Mouse (Mus musculus) embryonic stem cell, embryonic (primary cell): ENCODE data around the gene Pou2f3.

Experiments
- CTCF ChIA-PET, 4 experiments: fragments of 300-600 bp in 2 of 4; fragments of 350-600 bp in 2 of 4; sonication (Branson Sonifier 250); formaldehyde crosslinking; loops; one replicate each; lab custom pipeline; 2022; ENCODE audit warnings: inconsistent platforms in 2 of 4; lab: Charles Lee
- POLR2A ChIA-PET, 4 experiments: fragments of 300-600 bp in 2 of 4; fragments of 350-600 bp in 2 of 4; sonication (Branson Sonifier 250); formaldehyde crosslinking; loops; one replicate each; lab custom pipeline; 2022; ENCODE audit warnings: antibody characterized with exemption in 4 of 4, inconsistent platforms in 1 of 4; lab: Charles Lee

Pou2f3 gene

DNA sequence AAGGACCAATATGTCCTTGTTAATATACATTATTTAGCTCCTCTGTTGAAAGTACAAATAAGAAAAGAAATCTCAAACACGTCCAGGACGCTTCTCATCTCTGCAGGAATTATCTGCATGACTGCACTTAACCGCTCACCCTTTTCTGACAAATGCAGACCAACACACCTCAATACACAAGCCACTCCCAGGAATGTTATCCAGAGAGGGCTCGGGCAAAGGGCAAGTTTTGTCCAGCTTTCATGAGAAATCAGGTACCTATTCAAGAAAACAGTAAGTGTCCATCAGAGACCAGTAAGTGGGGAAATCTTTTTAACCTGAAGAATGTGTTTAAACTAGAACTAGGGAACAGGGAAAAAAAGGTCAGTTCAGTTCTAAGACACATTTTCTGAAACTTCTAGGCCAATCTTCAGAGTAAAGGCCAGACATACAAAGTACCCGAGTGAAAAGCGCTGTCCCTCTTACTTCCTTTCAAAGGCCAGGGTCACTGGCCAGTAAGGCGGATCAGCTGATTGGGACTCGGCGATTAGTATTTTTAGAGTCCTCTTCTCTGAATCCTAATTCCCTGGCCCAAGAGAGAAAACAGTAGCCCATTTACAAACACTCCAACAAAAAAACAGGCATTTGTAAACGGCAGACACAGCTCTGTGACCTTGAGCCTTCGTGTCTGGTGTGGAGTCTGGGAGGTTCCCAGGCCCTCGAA is 94.6 kb downstream of the Pou2f3 start:
- ChIA-PET CTCF (interaction anchor here in 3 of 4 experiments (0.6 to 1.6 kb wide), 13 partner anchors 10 to 171 kb away, joined by 3 to 4 read pairs (median 3); no protein-coding TSS in a partner anchor), POLR2A (interaction anchor here (0.5 to 3.9 kb wide), 22 partner anchors 8 to 149 kb away, joined by 3 to 29 read pairs (median 4); partner anchors contain the start of genes Arhgef12 (in 3 of the 4) and Pou2f3 (in 2 of the 4))

DNA sequence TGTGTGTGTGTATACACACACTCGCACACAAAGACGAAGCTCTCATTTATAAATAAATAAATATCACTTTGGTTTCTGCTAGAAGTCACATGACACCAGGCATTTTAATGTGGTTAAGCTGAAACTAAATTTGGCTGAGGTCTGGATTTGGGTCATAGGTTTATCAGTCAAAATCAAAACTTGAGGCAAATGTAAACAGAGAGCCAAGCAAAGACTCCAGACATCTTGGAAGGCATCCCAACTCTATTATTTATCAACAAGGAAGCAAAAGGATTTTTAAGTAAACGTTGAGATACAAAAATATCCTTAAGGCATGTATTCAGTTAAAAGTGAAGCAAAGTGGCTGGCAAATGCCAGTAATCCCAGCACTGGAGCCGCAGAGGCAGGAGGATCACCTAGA is 95.3 kb downstream of the Pou2f3 start:
- CTCF ChIA-PET = interaction anchor here (0.5 to 1.6 kb wide), 11 partner anchors 9 to 1061 kb away, joined by 3 to 7 read pairs (median 3); no protein-coding TSS in a partner anchor

DNA sequence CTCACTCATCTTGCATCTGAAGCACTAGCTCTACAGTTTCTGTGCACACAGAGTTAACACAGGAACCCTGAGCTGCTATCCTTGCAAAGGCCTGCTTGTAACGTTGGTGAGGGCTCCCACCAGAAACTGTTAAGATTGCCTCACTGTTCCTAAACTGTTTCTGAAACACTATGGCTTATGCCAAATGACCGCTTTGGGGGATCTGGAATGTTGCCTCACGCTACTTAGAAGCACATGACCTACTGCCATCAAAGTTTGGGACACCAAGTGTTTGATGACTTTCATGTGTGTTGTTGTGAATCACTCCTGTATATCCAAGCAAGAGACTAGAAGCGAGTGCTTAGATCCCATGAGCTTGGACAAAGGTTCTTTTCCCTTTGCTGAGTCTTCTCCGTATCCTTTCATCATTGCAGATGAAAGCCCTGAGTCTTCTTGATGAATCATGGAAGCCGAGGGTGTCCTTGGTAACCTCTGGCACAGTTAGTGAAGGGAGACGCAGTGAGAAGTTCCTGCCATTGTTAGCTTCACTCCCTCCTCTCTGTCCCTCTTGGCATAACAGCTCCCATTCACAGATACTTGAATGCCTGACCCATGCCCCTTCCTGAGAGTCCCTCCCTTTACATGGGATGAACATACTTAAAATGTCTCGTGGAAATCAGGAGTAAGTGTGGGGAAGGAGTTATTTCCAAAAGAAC is 99.7 kb downstream of the Pou2f3 start:
- POLR2A ChIA-PET = interaction anchor here in 2 of 4 experiments (0.8 to 4.0 kb wide), 5 partner anchors 9 to 100 kb away, joined by 3 to 14 read pairs (median 3); partner anchors contain the start of gene Pou2f3 (in 1 of the 2)

More for the DNA sequence above, 95.3 kb downstream of the Pou2f3 start:
- POLR2A ChIA-PET = interaction anchor here in 3 of 4 experiments (0.6 to 3.9 kb wide), 11 partner anchors 7 to 96 kb away, joined by 3 to 29 read pairs (median 11); partner anchors contain the start of genes Arhgef12 (in 2 of the 3) and Pou2f3 (in 1 of the 3)

DNA sequence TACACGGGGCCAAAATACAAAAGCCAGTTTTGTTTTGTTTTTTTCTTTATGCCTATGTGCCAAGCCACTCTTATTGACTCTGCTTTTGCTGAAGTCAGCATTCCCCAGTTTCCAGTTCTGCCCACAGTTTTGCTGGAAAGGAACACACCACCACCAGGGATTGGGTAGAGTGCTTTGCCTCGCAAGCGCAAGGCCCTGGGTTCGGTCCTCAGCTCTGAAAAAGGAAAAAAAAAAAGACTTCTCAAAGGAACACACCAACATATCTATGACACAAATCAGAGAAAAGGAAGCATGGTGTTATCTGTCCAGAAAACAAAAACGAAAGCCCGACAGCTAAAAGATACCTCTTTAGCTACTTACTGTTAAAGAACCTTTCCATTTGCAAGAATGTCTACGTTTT is 101.0 kb downstream of the Pou2f3 start:
- POLR2A ChIA-PET = interaction anchor here (0.6 to 4.0 kb wide), 12 partner anchors 7 to 1163 kb away, joined by 3 to 28 read pairs (median 4); partner anchors contain the start of genes Pou2f3 (in 1 of the 4) and Tmem136 (in 1 of the 4)
- CTCF ChIA-PET = no interaction called here

More for the DNA sequence above, 99.7 kb downstream of the Pou2f3 start:
- CTCF ChIA-PET = no interaction called here

GRCm38 (mm10) chr9:43108721-43109120 is 101.4 kb downstream of the Pou2f3 start:
- ChIA-PET CTCF (interaction anchor here in 1 of 4 experiments (1.5 to 1.9 kb wide), 2 partner anchors 23 to 102 kb away, joined by 7 to 8 read pairs; partner anchors contain the start of gene Pou2f3), POLR2A (interaction anchor here in 2 of 4 experiments (0.6 to 4.0 kb wide), 9 partner anchors 7 to 102 kb away, joined by 3 to 28 read pairs (median 3); partner anchors contain the start of genes Pou2f3 (in 2 of the 2) and Tmem136 (in 1 of the 2))

GRCm38 (mm10) chr9:43108081-43108480 is 102.1 kb downstream of the Pou2f3 start:
- ChIA-PET CTCF (interaction anchor here (0.6 to 1.9 kb wide), 8 partner anchors 12 to 421 kb away, joined by 3 to 20 read pairs (median 5); partner anchors contain the start of gene Pou2f3 (in 1 of the 4)), POLR2A (interaction anchor here (0.6 to 4.0 kb wide), 22 partner anchors 8 to 980 kb away, joined by 3 to 28 read pairs (median 4); partner anchors contain the start of genes Tmem136 (in 3 of the 4) and Pou2f3 (in 2 of the 4))

- ChIA-PET POLR2A (interaction anchor here (0.6 to 4.0 kb wide), 28 partner anchors 8 to 981 kb away, joined by 3 to 28 read pairs (median 4); partner anchors contain the start of genes Tmem136 (in 4 of the 4) and Pou2f3 (in 2 of the 4)), CTCF (interaction anchor here (0.6 to 1.9 kb wide), 11 partner anchors 13 to 420 kb away, joined by 3 to 20 read pairs (median 4); partner anchors contain the start of gene Pou2f3 (in 1 of the 4))
Observed at GRCm38 (mm10) chr9:43107555-43107954, 102.6 kb downstream of the Pou2f3 start.

- CTCF ChIA-PET = interaction anchor here (0.6 to 1.9 kb wide), 8 partner anchors 21 to 157 kb away, joined by 3 to 8 read pairs (median 4); partner anchors contain the start of gene Pou2f3 (in 1 of the 4)
Observed at GRCm38 (mm10) chr9:43107187-43107517, 103.0 kb downstream of the Pou2f3 start, which contains the start of gene Arhgef12. Arhgef12 (minus strand) TSS chr9:43107239.

GRCm38 (mm10) chr9:43106426-43107186 is 103.6 kb downstream of the Pou2f3 start:
- CTCF ChIA-PET = interaction anchor here (0.6 to 1.9 kb wide), 6 partner anchors 21 to 157 kb away, joined by 3 to 8 read pairs (median 4); partner anchors contain the start of gene Pou2f3 (in 1 of the 4)

More at GRCm38 (mm10) chr9:43107187-43107517, 103.0 kb downstream of the Pou2f3 start, which contains the start of gene Arhgef12:
- POLR2A ChIA-PET = interaction anchor here in 3 of 4 experiments (0.6 to 3.1 kb wide), 17 partner anchors 9 to 157 kb away, joined by 3 to 28 read pairs (median 4); partner anchors contain the start of gene Tmem136 (in 3 of the 3)

GRCm38 (mm10) chr9:43105664-43106361 is 104.4 kb downstream of the Pou2f3 start:
- POLR2A ChIA-PET = interaction anchor here in 3 of 4 experiments (0.7 to 3.1 kb wide), 30 partner anchors 8 to 158 kb away, joined by 3 to 34 read pairs (median 4); partner anchors contain the start of genes Tmem136 (in 3 of the 3) and Pou2f3 (in 1 of the 3)
- CTCF ChIA-PET = interaction anchor here in 3 of 4 experiments (0.5 to 1.3 kb wide), 8 partner anchors 8 to 977 kb away, joined by 3 to 5 read pairs (median 3); partner anchors contain the start of gene Pou2f3 (in 1 of the 3)

More at GRCm38 (mm10) chr9:43106426-43107186, 103.6 kb downstream of the Pou2f3 start:
- POLR2A ChIA-PET = interaction anchor here in 3 of 4 experiments (0.7 to 3.1 kb wide), 15 partner anchors 8 to 158 kb away, joined by 3 to 28 read pairs (median 5); partner anchors contain the start of gene Tmem136 (in 3 of the 3)

DNA sequence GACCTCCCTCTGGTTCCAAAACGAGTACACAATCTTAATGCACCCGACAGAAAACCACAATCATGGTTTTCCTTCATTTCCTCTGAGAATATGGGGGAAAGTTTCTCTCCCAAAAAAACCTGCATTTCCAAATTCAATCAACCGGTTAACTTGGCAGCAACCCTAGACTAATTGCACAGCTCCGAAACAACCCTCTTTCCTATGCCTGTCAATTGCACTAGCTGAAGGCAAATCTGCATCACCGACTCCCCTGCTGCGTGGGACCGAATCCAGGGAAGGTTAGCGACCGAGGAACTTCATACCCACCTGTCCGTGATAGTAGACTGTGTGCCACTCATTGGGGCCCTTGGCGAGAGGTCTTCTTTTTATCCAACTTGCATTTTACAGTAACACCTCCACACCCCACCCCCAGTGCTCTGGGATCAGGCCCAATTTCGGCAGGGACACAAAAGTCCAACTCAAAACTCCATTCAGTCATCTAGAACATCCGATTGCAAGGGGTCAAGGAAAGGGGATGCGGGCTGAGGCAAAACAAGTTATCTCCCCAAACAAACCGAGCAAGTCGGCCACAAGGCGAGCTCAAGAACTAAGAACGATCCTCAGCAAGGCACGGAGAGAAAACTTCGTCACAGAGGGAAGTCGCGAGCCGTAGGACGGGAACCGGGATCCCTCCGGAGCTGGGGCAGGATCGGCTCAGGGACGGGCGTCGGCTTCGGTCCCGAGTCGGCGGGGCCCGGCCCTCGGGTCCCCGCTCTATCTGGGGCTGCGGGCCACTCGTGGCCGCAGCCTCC is 105.1 kb downstream of the Pou2f3 start:
- ChIA-PET POLR2A (interaction anchor here (0.6 to 2.2 kb wide), 36 partner anchors 9 to 633 kb away, joined by 3 to 34 read pairs (median 4); partner anchors contain the start of genes Tmem136 (in 3 of the 4) and Pou2f3 (in 2 of the 4)), CTCF (interaction anchor here in 3 of 4 experiments (0.5 to 1.3 kb wide), 9 partner anchors 9 to 977 kb away, joined by 3 to 5 read pairs (median 3); partner anchors contain the start of genes Pou2f3 (in 1 of the 3) and Tmem136 (in 1 of the 3))

- ChIA-PET POLR2A (interaction anchor here (0.6 to 2.2 kb wide), 28 partner anchors 10 to 632 kb away, joined by 3 to 34 read pairs (median 4); partner anchors contain the start of genes Tmem136 (in 3 of the 4) and Pou2f3 (in 2 of the 4)), CTCF (interaction anchor here in 1 of 4 experiments (0.8 kb wide), 1 partner anchor 12 kb away, joined by 3 read pairs; the partner anchor contains the start of gene Tmem136)
Observed at GRCm38 (mm10) chr9:43104526-43104872, 105.7 kb downstream of the Pou2f3 start.

GRCm38 (mm10) chr9:43103675-43104299 is 106.4 kb downstream of the Pou2f3 start:
- ChIA-PET POLR2A (interaction anchor here in 3 of 4 experiments (0.7 to 2.2 kb wide), 11 partner anchors 9 to 205 kb away, joined by 3 to 34 read pairs (median 8); partner anchors contain the start of gene Tmem136 (in 2 of the 3)), CTCF (no interaction called here)

- ChIA-PET POLR2A (interaction anchor here in 1 of 4 experiments (2.0 kb wide), 1 partner anchor 10 kb away, joined by 7 read pairs; no protein-coding TSS in a partner anchor), CTCF (no interaction called here)
Observed at GRCm38 (mm10) chr9:43102931-43103330, 107.2 kb downstream of the Pou2f3 start.
